Mouse (Mus musculus) gastrocnemius, adult 8-10 months (tissue): ENCODE measurements around the gene Nfix. TPM values are rescaled to one million over a fixed set of nuclear protein-coding genes. Genes with fewer than 3 reads are reported as not detected.
"Not testable (repeated sequence)": the region's sequence is repeated elsewhere in the genome, so short reads cannot be mapped to it uniquely, and the experiment has no call there.

Experiments
- DNase-seq, 2 experiments: peaks; one replicate each; pipeline ENCODE4 v3.0.0; 2022; ENCODE audit warnings: low spot score in 2 of 2
- total RNA-seq, 4 experiments: library from RNA; stranded (reverse); gene quantifications; 2 replicates each; pipeline ENCODE4 v1.2.4; 2022

Gene Nfix
- total RNA-seq, 4 experiments from 2014 or later, result 507 to 604 (median 532) TPM

DNA sequence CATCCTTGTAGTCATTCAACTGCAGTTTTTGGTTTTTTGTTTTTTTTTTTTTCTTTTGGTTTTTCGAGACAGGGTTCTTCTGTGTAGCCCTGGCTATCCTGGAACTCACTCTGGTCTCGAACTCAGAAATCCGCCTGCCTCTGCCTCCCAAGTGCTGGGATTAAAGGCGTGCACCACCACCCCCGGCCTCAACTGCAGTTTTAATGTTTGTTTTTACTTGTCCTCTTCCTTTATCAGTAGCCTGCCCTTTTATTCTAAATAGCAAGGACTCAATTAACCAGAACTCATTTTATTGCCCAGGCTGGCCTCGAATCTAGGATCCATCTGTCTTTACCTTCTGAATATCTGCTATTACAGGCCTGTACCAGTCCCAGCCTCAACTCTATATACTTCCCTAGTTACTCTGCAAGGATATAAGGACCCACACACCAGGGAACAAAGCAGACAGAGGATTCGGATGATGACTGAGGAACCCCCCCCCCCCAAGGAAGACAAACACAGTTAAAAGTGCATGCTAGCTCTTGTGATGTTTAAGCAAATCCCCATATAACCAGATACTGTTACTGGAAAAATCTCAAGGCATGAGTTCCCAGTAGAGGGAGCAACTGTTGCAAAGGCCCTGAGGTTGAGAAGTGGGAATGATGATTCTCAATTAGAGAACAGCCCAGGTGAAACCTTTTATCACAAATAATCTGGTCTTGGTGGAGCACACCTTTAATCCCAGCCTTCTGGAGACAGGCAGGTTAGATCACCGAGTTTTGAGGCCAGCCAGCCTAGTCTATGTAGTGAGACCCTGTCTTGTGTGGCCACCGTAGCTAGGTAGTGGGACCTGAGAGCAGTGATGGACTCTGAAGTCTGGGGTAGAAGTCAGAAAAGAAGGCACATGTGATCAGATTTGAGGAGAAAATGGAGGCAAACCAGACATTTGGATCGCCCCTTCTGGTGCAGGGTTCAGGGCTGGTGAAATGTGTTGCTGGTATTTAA, 32.9 kb upstream of the Nfix start:
- DNase-seq, result no peak

DNA sequence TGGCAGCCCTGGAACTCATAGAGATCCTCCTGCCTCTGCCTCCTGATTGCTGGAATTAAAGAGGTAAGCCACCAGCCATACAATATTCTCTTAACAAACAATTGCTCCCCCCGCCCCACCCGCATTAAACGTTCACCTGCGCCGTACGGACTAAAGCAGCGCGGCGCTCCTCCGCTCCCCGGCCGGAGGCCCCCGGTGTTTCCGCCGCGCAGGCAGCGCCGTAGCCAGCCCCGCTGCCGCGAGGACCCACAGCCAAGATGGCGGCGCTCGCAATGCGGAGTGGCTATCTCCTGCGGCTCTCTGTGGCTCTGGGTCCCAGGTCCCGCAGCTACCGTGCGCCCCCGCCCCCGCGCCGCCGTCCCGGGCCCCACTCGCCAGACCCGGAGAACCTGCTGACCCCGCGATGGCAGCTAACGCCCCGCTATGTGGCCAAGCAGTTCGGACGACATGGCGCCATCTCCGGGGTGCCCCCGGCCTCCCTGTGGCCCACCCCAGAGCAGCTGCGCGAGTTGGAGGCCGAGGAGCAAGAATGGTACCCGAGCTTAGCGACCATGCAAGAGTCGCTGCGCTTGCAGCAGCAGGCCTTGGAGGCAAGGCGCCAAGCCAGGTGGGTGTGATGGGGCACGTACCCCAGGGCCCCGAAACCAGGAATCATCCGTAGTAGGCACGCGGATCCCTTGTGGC, 32.0 kb upstream of the Nfix start:
- peak; percentile 65 to 72 for DNase-seq

DNA sequence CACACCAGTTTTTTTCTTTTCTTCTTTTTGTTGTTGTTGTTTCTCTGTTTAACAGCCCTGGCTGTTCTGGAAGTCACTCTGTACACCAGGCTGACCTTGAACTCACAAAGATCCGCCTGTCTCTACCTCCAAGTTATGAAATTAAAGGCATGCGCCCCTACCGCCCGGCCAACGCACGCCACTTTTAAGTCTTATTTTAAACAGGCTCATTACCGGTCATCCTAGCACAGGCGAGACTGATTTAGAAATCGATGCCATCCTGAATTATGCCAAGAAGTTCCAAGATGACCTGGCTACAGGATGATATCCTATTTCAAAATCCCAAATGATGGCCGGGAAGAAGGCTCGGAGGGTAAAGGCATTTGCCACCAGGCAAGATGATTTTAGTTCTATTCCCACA, 31.3 kb upstream of the Nfix start, which contains the start of gene Gadd45gip1:
TSS of gene Gadd45gip1 (plus strand) at position 33 of the 400 bp plus-strand sequence.
- peak; percentile 33 to 67 for DNase-seq

DNA sequence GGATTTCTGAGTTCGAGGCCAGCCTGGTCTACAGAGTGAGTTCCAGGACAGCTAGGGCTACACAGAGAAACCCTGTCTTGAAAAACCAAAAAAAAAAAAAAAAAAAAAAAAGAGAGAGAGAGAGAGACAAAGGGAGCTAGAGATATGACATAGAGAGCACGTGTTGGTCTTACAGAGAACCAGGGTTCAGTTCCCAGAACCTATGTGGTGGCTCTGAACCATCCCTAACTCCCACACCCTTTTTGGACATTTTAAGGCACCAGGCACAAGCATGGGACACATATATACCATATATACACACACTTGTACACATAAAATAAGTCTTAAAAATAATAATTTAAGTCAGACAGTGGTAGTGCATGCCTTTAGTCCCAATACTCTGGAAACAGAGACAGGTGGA, 26.4 kb upstream of the Nfix start:
- not testable (repeated sequence) for DNase-seq

DNA sequence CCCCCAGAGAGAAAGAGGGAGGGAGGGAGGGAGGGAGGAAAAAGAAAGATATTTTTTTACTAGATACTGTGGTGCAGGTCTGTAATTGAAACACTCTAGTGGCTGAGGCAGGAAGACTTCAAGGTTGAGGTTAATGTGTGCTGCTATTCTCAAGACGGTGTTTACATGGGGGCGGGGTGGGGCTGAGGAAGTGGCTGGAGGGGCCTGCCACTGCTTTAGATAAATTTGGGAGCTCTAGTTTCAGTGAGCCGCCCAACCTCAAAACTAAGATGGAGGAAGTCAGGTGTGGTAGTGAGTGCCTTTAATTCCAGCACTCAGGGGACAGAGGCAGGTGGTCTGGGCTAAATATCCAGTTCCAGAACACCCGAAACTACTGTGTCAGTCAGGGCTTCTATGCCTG, 25.5 kb upstream of the Nfix start:
- DNase-seq, result no peak

DNA sequence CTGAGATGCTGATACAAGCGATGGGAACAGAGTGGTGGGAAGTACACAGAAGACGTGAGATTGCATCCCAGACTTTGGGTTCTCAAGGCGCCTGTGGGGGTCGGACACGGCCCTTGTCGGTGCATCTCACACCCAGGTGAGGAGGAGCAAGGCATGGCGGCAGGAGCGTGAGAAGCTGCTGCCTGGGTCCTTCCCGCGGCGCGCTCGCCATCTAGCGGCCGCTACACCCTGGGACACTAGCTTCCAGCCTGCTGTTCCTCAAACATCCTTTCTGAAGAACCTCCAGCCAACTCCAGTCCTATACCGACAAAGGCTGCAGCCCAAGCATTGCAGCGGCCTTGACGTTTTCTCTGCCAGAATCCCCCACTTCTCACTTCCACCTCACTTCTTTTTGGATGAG, 23.5 kb upstream of the Nfix start:
- no peak for DNase-seq

DNA sequence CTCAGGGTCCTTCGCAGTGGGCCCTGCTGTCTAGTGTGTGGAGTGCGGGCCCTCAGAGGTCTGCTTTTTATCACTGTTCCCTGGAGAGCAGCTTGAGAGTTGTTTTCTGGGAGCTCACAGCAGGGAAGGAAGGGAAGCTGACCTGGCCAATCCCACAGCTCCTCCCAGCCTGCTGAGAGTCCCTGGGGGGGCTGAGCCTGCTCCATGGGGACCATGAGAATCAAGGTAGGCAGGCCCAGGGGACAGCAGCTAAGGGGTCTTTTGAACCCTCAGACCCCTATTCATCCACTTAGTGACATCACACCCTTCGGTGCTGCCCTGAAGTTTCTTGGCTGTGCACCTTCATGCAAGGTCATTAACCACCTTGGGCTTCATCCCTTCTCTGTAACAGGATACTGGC, 22.6 kb upstream of the Nfix start, which contains the start of gene Dand5:
TSS of gene Dand5 (minus strand) at position 101 of the 400 bp plus-strand sequence.
- no peak for DNase-seq

DNA sequence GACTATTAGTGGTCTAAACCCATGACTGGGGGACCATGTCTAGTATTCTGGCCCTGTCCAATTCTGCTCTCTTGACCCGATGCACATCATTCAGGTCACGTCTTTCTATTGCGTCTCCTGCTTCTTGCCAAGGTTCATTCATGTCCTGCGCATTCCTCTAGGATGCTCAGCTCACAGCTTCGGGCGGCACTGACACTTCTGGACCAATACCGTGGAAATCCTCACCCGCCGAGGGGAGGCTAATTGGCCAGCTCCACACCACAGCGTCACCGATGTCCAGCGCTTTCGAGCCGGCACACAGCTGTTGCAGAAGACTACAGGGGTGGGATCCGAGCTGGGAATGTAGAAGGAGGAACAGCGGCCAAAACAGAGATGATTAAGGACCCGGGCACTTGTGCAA, 16.0 kb upstream of the Nfix start:
- no peak for DNase-seq

DNA sequence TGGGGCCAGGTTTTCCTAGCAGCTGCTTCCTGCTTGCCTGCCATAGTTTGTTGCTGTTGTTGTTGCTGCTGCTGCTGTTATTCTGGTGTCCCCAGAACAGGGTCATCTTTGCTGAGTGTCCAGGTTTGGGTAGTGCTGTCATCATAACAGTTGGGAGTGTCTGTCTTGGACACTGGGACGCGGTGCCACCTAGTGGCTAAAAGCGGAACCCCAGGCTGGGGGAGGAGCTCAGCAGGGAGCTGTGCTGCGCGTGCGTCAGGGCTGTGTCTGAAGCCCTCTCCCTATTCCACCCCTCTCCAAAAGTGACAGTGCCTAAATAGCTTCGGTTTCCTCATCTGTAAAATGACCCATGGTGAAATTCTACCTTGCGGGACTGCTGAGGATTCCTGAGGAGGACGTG, 15.4 kb upstream of the Nfix start:
- DNase-seq, result peak; percentile 96 to 97

DNA sequence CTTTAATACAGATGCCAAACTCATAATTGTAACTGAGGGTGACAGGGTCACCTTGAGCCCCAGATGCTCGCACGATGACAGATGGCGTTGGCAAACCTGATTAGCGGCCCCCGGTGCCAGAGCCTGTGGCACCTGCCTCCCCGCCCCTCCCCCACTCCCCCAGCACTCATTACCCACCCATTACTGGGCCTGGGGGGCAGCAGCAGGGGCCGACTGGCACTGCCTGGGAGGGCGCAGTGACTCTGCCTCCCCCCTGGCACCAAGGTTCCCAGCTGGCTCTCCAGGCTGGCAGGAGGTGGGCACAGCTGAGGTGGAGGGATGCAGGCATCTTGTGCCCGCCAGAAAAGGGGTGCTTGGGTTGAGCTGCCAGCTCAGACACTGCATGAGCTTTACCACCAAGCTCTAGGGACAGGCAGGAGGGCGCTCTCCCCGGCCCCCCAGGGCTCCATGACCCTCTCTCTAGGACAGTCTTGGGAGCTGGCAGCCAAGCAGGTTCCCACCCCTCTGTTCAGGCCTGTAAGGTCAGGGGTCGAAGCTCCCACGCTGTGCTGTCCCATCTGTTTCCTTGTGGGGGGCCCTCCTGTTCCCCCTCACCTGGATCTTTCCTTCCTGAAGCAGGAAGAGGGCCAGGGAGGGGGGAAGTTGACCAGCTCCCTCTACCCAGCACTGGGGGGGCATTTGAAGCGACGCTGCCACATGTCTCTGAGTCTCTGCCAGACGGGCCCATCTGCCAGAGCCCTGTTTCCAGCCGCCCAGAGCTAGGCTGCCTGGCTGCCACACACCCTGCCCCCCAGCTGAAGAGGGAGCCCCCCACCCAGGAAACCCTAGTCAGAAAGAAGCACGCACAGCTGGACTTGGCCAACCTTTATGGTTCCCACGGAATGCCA, 14.7 kb upstream of the Nfix start:
- no peak for DNase-seq

DNA sequence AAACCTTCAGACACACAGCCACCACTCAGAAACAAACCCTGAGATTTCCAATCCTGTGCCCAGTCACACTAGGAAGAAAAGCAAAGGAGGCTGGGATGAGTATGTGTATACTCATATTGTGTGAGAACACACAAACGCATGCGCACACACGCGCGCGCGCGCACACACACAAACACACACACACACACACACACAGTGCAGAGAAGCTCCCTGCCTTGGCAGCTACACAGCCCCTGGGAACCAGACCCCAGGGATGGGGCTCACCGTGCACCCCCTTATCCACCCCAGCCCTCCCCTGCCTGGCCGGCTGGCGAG, 14.1 kb upstream of the Nfix start:
- no peak for DNase-seq

DNA sequence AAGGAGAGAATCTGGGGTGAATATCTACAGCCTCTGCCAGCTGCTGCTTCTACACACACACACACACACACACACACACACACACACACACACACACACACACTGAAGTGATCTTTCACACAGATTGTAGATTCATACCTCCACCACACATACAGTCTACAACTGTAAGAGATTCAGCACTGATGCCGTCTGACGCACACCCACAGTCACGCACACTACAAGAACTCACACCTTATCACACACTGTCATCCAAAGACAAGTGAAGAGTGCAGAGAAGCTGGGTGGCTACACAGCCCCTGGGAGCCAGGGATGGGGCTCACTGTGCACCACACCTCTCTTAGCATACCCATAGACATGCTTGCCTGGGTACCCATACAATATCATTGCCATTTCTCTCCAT, 13.7 kb upstream of the Nfix start:
- no peak for DNase-seq

DNA sequence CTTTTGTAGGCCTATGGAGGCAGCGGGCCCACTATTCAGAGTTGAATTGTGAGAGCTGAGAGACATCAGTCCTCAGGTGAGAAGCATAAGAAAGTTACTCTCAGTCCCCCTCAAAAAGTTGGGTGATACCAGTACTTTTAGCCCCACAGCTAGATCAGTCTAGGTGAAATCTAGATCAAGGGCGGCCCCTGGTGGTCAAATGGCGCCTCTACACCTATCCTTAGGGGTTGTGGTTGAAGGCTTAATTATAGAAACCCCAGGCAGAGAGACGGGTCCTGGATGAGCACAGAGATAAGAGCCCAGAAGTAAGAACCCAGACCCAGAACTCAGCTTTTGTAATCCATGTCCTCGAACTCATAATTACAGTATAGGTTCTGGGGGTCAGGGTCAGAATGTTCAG, 12.9 kb upstream of the Nfix start:
- peak; percentile 62 to 75 for DNase-seq

DNA sequence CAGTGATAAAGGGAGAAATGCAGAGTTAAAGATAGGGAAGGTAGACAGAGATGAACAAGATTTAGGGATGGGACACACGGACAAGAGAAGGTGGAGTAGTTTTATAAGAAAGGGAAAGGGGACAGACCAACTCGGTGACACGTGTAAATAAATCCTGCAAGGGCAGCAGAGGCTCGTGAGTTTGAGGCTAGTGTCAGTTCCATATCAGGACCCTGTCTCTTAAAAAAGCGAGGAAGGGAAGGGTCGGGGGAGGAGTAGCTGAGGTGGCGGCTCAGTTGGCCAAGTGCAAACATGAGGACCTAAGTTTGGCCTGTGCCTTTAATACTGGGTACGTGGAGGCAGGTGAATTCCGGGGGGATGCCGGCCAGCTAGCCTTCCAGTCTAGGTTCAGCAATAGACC, 11.2 kb upstream of the Nfix start:
- DNase-seq, result no peak

DNA sequence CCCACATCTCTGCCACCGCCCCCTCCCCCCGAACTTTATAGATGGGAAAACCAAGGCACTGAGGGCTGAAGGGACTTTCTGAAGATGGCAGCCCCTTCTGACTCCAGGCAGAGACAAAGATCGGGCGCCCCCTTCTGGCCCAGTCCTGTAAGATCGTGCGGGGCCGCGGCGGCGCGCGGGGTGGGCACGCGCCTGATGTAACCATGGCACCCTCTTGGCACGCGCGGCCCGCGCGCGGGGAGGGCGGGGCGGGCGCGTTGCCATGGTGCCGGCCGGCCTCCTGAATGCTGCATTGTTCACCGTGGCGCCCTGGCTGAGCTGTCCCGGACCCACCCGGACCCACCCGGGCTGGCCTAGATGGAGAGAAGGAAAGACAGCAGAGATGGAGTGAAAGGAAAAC, 10.8 kb upstream of the Nfix start:
- DNase-seq, result peak; percentile 84 to 88

DNA sequence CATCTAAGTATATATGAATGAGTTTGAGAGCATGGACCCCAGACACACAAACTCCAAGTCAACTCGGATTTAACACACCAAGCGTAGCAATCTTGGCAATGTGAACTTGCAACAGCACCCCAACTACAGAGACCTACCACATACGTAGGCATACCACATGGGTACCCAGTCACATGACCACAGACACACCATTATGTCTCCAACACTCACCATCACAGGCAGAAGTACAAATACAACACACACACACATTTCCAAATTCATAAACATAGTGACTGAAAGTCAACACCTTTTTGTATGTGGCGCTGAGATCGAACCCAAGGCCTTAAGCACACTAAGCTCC, 9.8 kb upstream of the Nfix start:
- DNase-seq, result no peak

DNA sequence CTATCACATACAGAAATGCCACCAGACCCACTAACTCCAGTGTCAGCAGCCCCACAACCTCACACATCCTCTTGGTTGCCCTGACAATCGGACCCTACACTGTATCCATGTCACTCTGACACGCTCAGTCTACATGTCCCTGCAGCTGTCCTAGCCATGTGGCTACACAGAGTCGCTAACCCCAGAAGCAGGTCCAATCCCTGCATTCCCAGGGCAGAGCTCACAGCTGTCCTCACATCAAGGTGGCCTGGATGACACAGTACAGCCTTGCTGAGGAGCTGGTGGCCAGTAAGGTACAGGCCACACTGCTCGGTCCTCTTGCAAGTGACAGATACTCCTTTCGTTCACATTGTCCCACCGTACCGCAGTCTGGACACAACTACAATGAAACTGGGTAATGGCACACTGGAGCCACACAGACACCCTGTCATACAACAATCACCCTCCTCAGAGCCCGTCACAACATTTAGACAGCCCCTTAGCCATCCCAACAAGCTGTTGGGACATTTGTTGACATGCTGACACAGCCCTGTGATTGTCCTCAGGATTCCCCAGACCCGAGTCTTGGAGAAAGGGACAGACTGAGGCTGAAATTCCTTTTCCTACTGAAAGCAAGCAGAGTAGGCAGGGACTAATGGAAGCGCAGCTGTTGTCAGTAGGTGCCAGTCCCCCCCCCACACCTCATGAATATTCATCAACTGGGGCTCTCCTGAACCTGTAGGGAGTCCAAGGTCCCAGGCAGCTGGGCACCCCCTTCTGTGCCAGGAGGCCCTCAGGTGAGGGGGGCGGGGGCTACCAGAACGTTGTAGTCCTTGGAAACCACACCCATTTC, 9.2 kb upstream of the Nfix start:
- DNase-seq, result no peak

DNA sequence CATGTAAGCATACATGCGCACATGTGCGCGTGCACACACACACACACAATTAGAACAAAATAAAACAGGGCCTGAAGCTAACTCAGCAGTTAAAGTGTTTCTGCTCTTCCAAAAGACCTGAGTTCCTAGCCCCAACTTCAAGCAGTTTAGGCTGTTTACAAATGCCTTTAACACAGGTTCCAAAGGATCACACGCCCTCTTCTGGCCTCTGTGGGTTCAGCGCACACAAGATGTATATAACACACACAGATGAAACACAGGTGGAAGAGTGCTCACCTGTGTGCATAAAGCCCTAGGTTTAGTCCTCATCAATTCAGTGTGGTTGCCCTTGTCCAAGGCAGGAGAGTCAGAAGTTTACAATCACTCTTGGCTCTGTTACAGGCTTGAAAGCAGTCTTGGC, 5.9 kb upstream of the Nfix start:
- DNase-seq, result no peak

DNA sequence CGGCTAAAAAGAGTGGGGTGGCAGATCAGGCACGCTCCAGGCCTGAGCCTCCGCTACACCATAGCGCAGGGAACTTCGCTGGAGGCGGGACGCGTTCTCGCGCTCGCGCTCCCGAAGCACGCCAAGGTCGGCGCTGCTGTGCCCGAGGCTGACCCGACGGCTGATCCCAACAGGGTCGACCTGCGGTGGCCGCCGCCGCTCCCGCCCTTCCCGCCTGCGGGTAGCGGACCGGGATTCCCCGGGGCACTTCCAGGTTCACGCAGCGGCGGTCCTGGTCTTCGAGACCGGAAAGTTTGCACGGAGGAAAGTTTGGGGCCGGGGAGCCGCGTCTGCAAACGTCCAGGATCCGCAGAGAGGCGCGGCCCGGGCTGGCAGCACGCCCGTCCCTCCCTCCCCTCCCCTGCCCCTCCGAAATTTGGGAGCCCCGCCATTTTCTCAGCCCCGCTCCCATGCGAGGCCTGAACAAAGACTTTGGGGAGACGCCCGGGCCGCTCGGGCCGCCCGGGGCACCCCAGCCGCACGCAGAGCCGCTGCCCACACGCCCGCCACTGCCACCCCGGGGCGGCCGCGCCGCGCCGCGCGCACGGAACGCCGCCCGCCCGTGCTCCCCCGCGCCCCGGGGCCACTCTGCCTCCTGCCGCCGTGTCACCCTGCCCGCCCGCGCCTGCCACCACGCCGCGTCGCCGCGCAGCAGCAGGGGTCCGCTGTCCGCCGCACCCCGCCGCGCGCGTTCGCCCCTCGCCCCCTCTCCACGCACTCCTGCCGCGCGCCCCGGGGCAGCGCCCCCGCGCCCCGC, 810 bp downstream of the Nfix start:
- DNase-seq, result peak in 1 of 2 experiments; percentile 50
